15 mouse cellular contexts compared by ENCODE assay signal in the genomic region with DNA sequence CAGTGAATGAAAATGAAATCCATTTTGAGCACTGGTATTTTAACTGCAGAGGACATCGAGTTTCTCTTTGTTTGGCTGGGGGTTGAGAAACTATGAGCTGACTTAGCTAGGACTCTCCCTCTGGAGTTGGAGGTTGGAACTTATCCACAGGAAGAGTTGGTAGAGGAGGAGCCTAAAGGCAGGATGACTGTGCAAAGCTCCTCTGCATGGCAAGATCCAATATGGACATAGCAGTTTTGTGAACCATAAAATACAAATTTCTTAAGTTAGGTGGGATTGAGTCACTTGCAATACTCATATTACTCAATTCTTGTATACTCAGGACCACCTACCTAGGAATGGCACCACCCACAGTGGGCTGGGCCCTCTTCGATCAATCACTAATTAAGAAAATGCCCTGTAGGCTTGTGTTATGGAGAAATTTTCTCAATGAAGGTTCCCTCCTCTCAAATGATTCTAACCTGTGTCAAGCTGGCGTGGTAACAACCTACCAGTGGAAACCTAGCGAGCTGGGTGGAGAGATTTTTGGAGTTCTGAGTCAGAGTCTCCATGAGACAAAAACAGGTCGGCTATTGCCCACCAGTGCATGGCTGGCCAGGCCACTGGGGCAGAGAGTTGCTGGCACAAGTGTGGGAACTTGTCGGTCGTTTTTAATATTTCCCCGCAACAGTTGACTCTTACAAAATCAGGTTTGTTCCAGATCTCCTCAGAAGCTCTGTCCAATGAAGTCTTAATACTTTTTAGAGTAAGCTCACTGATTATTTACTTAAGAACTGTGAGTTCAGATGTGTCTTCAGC.
"Had no signal": no experiment of that assay in that cellular context is flagged by ENCODE, and none has a peak within 500 bp of the region (broad histone marks: within the 10 kb centered on the region; RNA-seq: fewer than 3 reads in every experiment).

No protein-coding gene starts in this region.

- ATAC-seq: midbrain, embryonic 15.5 days had no signal

- H3K9ac ChIP-seq: limb, embryonic 13.5 days; lung, embryonic 14.5 days; midbrain, embryonic 15.5 days; neural tube, embryonic 13.5 days had no signal

- DNase-seq: kidney, postnatal 10 days; kidney, postnatal 4 days; left cerebral cortex, postnatal 4 days; lung, embryonic 14.5 days; lung, postnatal 10 days; lung, postnatal 4 days; right cerebral cortex, postnatal 14 days; thymus, postnatal 36 days had no signal

- H3K9me3 ChIP-seq: limb, embryonic 13.5 days; megakaryocyte, embryonic 14.5 days; midbrain, embryonic 15.5 days; neural tube, embryonic 13.5 days had no signal

- H3K27me3 ChIP-seq: megakaryocyte, embryonic 14.5 days; midbrain, embryonic 15.5 days; neural tube, embryonic 13.5 days had no signal

- H3K4me2 ChIP-seq: limb, embryonic 13.5 days; liver, embryonic 11.5 days; lung, embryonic 14.5 days; midbrain, embryonic 11.5 days; midbrain, embryonic 15.5 days; neural tube, embryonic 13.5 days had no signal

- H3K27ac ChIP-seq: layer of hippocampus, adult 2 months; limb, embryonic 13.5 days; midbrain, embryonic 15.5 days; neural tube, embryonic 13.5 days had no signal

- H3K4me3 ChIP-seq: layer of hippocampus, adult 2 months; limb, embryonic 13.5 days; megakaryocyte, embryonic 14.5 days; midbrain, embryonic 15.5 days; neural tube, embryonic 13.5 days had no signal

- H3K36me3 ChIP-seq: limb, embryonic 13.5 days; midbrain, embryonic 15.5 days; neural tube, embryonic 13.5 days had no signal

- H3K4me1 ChIP-seq: limb, embryonic 13.5 days; megakaryocyte, embryonic 14.5 days had no signal
